Mouse (Mus musculus) midbrain, embryonic 12.5 days (tissue): ENCODE measurements around the gene Hs3st4. TPM values are rescaled to one million over a fixed set of nuclear protein-coding genes. Genes with fewer than 3 reads are reported as not detected.

ENCODE experiments used
- ATAC-seq: fragments of 200-750 bp; cut with Nextera tagmentation; 2 replicates; pipeline ENCODE4 v1.8.0; 2017; ENCODE audit warnings: low read depth, moderate TSS enrichment, moderate library complexity; ENCODE audit not compliant: low FRiP score
- H3K27ac ChIP-seq: fragments of 300-500 bp; sonication (generic); replicated peaks from 2 replicates; pipeline ENCODE4 v1.5.1; 2016; ENCODE audit warnings: mild to moderate bottlenecking
- H3K27me3 ChIP-seq: fragments of 300-500 bp; sonication (generic); 2 replicates; pipeline ENCODE4 v1.6.1; 2016; ENCODE audit warnings: mild to moderate bottlenecking
- H3K36me3 ChIP-seq: fragments of 300-500 bp; sonication (generic); 2 replicates; pipeline ENCODE4 v1.6.1; 2016
- H3K4me1 ChIP-seq: fragments of 300-500 bp; sonication (generic); 2 replicates; pipeline ENCODE4 v1.6.1; 2016
- H3K4me2 ChIP-seq: fragments of 300-500 bp; sonication (generic); replicated peaks from 2 replicates; pipeline ENCODE4 v1.6.1; 2016; ENCODE audit warnings: mild to moderate bottlenecking, moderate library complexity
- H3K4me3 ChIP-seq: fragments of 300-500 bp; sonication (generic); 2 replicates; pipeline ENCODE4 v1.5.1; 2016; ENCODE audit warnings: mild to moderate bottlenecking
- H3K9ac ChIP-seq: fragments of 300-500 bp; sonication (generic); replicated peaks from 2 replicates; pipeline ENCODE4 v1.6.1; 2016; ENCODE audit warnings: mild to moderate bottlenecking, moderate library complexity
- H3K9me3 ChIP-seq: fragments of 300-500 bp; sonication (generic); 2 replicates; pipeline ENCODE4 v1.6.1; 2016; ENCODE audit warnings: mild to moderate bottlenecking
- WGBS: fragments of 180-500 bp; shearing (Covaris S2); methylation state at CpG from one replicate; pipeline ENCODE4 v1.1.7; 2016; 5-methylcytosine and 5-hydroxymethylcytosine counted together
- polyA plus RNA-seq: library from polyadenylated mRNA; unstranded; fragments of >200 nt; fragmentation: Nextera tagmentation; extraction: Ambion mirVana; gene quantifications from 2 replicates; pipeline ENCODE4 v1.2.1, GENCODE M21; 2016

The Hs3st4 gene
- polyA plus RNA-seq, 1 experiment from 2014 or later = 1.2 TPM

DNA sequence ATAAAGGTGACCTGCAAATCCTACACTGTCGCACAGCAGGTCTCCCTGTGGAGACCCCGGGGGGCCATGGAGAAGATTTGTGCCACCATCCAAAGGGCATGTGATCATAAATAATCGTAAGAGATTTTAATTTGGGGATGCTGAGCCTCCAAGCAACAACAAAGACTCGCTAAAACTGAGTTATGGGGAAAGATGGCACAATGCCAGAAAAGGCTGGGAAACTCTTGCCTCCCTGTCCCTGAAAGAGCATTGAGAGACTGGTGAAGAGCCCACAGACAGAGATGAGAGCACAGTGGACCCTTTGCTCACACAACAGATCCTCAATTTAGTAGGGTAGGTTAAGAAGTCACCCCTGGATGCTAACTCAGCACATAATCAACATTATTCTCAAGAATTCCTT is 377.2 kb downstream of the Hs3st4 start:
- Histone ChIP-seq H3K9ac (no peak overlapping the region), H3K4me2 (no peak overlapping the region), H3K27me3 (no peaks in the 10 kb centered on the region), H3K27ac (no peak overlapping the region), H3K4me3 (no peak overlapping the region), H3K36me3 (no peaks in the 10 kb centered on the region), H3K4me1 (peaks cover 4% of the 10 kb centered on the region; the same call in 1 of the 2 replicates), H3K9me3 (no peaks in the 10 kb centered on the region)
- no peak for ATAC-seq
- WGBS = 83% methylated on average over 4 of the region's 4 CpGs

DNA sequence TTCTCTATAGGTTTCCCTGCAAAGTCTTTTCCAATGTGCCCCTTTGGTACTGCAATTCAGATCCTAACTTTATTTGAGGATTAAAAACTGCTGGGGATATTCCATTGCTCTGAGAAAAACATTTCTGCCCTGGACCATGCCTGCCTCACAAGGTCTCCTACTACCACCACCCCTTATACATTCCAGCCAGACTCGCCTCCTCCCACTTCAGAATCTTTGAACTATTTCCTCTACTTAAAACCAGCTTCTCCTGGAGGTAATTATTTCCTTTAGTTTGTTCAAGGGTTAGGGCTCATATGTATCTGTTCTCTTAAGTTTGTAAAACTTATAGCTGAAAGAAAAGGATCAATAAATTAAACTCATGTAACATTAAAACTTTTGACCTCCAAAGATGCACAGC is 389.6 kb downstream of the Hs3st4 start:
- Histone ChIP-seq H3K36me3 (no peaks in the 10 kb centered on the region), H3K27me3 (no peaks in the 10 kb centered on the region), H3K4me2 (no peak overlapping the region), H3K4me3 (no peak overlapping the region), H3K4me1 (no peaks in the 10 kb centered on the region), H3K27ac (no peak overlapping the region), H3K9ac (no peak overlapping the region), H3K9me3 (no peaks in the 10 kb centered on the region)
- no peak for ATAC-seq
- WGBS = 72% methylated on average over 1 of the region's 1 CpGs

DNA sequence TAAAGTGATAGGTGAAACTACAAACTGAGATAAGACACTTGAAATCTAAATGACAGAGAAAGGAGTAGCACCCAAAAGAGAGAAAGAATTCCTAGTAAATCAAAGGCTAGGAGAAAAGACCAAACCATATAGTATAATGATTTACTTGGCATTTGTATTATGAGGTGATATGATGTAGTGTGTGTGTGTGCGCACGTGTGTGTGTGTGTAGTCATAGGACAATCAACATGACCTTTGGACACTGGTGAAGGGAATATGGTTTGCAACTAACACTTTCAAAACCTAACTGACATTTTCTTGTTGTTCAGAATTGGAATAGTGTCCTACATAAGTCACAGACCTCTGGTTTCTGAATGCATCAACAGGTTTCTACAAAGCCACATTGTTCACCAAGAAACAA is 390.0 kb downstream of the Hs3st4 start:
- no peaks in the 10 kb centered on the region for H3K4me1 ChIP-seq
- 93% methylated on average over 2 of the region's 2 CpGs for WGBS
- H3K9me3 ChIP-seq = no peaks in the 10 kb centered on the region
- no peak overlapping the region for H3K9ac ChIP-seq
- no peak overlapping the region for H3K4me2 ChIP-seq
- H3K4me3 ChIP-seq = no peak overlapping the region
- no peaks in the 10 kb centered on the region for H3K27me3 ChIP-seq
- H3K36me3 ChIP-seq = no peaks in the 10 kb centered on the region
- H3K27ac ChIP-seq = no peak overlapping the region
- ATAC-seq = no peak

DNA sequence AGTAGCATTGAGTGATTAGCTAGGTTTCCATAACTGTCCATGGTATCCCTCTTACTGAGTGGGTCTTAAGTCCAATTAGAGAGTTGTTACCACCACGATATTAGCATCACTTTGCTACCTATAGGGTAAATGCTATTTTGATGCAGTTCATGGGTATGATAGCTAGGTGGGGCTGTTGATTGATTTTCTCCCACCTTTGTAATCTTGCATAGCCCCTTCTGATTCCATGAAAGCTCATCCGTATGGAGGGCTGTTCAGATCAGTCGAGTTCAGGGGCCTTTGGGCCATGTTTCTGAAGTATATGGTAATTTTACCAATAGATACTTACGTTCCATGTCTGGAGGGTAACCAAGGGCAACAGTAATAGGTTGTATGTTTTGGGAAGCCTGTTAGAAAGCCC is 400.8 kb downstream of the Hs3st4 start:
- 0 out of 2 replicates have a peak, but pooled peaks cover 7% of the 10 kb centered on the region for H3K4me1 ChIP-seq
- H3K4me2 ChIP-seq = no peak overlapping the region
- H3K27ac ChIP-seq = no peak overlapping the region
- no peak overlapping the region for H3K9ac ChIP-seq
- no peak overlapping the region for H3K4me3 ChIP-seq
- no peaks in the 10 kb centered on the region for H3K36me3 ChIP-seq
- no peaks in the 10 kb centered on the region for H3K27me3 ChIP-seq
- H3K9me3 ChIP-seq = no peaks in the 10 kb centered on the region
- 34% methylated on average over 4 of the region's 4 CpGs for WGBS
- peak; percentile 38; the same call in 1 of the 2 replicates for ATAC-seq

GRCm38 (mm10) chr7:124399184-124399583 is 416.5 kb downstream of the Hs3st4 start:
- H3K36me3 ChIP-seq = no peaks in the 10 kb centered on the region
- no peaks in the 10 kb centered on the region for H3K27me3 ChIP-seq
- no peak overlapping the region for H3K4me2 ChIP-seq
- ATAC-seq = no peak
- H3K4me1 ChIP-seq = no peaks in the 10 kb centered on the region
- H3K4me3 ChIP-seq = no peak overlapping the region
- no peaks in the 10 kb centered on the region for H3K9me3 ChIP-seq
- no peak overlapping the region for H3K9ac ChIP-seq
- no peak overlapping the region for H3K27ac ChIP-seq

DNA sequence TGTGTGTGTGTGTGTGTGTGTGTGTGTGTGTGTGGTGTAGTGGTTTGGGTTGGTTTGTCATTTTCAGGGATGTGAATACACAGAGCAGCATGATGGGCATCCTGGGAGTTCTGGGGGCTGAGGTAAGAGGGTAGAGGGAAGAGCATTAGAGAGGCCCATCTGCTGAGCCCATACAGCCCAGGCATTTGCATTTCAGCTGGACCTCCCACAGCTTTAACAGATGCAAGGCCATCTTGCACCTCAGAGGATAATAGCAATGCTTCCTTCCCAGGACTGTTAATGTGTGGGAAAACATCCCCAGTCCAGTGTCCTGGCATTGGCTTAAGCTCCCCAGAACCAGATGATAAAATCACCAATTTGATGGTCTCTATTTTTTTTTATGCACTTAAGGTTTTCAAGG is 444.3 kb downstream of the Hs3st4 start:
- Histone ChIP-seq H3K27me3 (no peaks in the 10 kb centered on the region), H3K27ac (no peak overlapping the region), H3K36me3 (no peaks in the 10 kb centered on the region), H3K4me2 (no peak overlapping the region), H3K4me1 (no peaks in the 10 kb centered on the region), H3K9ac (no peak overlapping the region), H3K4me3 (no peak overlapping the region), H3K9me3 (no peaks in the 10 kb centered on the region)
- ATAC-seq = peak; percentile 34; the same call in 1 of the 2 replicates
